Mouse (Mus musculus): Measurements from ENCODE around the gene Pcca.

Pcca gene

GRCm38 (mm10) chr14:122736806-122737205 lies 202.7 kb downstream of the Pcca start:
- no peak for DNase-seq (ENCODE audit: low read depth, low spot score)

DNA sequence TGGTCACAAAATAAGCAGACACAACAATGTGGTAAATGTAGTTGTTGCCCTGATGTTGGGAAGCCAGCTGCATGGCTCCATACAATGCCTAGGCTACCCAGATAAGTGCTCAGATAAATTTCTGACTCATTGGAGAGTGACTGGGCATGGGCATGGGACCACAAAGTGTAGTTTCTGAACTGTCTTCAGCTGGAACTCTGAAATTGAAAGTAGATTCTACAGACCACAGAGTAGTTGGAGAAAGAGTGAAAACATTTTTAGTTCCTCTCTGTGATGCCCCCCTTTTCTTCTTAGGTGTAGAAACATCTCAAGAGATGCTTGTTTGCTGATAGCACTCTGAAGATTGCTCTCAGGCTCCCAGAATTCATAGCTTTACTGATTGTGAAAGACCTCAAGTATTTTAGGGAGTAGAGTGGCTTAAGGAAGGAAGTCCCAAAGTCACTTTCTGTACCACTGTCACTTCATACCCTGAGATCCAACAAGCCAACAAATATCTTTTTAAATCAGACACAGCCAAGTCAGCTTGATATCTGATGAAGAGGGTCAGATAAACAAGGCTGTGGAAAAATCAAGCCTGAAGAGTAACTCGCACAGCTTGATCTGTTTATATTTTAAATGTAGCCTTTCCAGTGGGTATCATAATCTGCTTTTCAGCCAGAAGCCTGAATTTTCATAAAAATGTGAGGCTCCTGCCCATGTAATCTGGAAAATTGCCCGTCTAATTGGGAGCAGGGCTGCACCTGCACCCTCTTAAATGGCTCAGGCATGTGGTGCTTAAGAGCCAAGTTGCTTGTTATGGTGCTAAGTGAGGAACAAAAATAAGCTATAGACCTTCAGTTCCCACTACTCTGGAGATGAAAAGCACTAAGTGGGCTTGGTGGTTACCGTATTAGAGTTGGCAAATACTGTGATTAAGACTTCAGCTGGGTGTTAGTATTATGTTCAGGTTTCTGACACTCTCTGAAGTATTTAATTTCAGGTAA lies 214.0 kb downstream of the Pcca start:
- no peak for DNase-seq (ENCODE audit: low read depth, low spot score)

- no peak for DNase-seq (ENCODE audit: low read depth, low spot score)
Measured at GRCm38 (mm10) chr14:122751552-122751951, 217.4 kb downstream of the Pcca start.

DNA sequence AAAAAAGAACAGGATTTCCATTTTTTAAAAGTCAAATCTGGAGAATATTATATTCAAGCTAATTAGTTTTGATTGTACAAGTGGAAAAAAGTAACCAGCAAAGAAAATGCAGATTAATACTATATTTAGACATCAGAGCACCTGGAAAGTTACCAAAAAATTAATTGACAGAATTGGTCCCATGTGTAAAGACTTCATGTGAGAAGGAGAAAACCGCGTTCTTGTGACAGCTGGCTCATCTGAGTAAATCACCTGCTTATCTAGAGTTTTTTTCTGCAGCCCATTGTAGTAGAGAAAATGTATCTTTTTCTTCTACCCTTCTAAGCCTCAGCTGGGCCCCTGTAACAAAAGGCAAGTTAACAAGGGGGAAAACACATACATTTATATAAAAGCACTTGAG lies 219.2 kb downstream of the Pcca start:
- no peak for DNase-seq (ENCODE audit: low read depth, low spot score)

DNA sequence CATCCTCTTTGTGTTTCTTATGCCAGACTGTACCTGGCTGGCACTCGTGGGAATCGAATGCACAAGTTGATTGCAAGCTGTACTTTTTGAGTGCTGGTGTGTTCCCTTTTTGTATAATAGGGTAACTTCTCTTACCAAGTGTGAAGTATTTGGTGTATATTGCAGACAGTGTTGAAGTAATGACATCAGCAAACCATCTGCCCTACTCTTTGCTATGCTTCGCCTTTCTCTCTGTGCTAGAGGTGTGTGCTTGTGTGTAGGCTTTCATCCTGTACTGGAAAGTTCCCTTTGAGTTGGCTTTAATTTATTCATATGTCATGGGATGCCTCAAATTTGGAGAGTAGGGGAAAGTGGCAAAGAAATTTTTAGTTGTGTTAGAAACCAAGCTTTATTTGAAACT lies 220.2 kb downstream of the Pcca start:
- DNase-seq (ENCODE audit: low read depth, low spot score), result peak; percentile 80

DNA sequence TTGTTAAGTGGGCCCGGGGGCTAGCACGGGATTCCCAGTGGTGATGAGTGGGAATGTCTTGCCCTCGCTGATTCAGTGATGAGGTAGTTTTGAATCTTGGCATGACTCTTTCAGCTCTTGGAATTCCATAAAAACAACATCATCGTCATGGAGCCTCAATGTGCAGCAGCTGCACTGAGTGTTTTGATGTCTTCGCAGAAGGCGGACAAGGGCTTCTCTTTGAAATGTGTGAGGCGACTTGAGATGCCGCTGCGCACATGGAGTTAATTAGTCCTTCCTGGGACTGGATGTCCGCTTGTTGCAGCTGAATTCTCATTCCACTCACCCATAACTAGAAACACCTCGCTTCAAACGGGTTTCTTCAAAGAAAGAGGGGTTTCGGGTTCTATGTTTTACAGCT lies 221.4 kb downstream of the Pcca start:
- DNase-seq (ENCODE audit: low read depth, low spot score), result no peak

GRCm38 (mm10) chr14:122756671-122757070 lies 222.5 kb downstream of the Pcca start:
- DNase-seq (ENCODE audit: low read depth, low spot score), result no peak

DNA sequence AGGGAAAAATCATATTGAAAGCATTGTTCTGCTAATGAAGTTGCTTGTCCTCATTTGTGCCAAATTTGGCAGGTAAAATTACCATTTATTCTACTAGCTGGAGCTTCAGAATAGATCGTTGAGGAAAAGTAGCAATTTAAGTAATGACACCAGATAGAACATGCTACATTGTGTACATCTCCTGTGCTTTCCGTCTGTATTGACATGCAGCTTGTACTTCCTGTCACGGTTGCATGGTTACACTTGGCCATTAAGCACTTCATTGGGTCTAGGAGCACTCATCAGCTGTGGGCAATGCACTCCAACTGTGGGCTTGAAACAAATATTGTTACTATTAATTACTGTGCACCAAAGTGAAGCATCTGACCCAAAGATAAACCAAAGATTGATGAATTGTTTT lies 225.8 kb downstream of the Pcca start:
- DNase-seq (ENCODE audit: low read depth, low spot score), result no peak

GRCm38 (mm10) chr14:122760803-122761202 lies 226.7 kb downstream of the Pcca start:
- DNase-seq (ENCODE audit: low read depth, low spot score), result no peak

DNA sequence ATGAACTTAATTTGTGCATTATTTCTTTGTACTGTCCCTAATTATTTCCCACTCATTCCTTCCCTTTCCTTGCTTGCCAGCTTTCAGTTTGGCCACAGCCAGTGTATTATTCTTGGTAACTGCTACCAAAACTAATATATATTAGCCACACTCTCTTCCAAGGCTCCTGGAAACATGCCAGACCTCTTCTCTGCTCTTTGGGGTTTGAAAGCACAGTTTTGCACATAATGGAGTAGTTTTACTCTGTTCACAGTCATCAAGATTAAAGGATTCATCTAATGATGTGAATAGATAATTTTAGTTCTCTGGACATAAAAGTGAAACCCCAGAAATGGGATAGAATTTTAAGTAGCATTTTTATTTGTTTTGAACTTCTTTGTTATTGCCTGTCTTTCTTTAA lies 228.5 kb downstream of the Pcca start:
- DNase-seq (ENCODE audit: low read depth, low spot score), result no peak

DNA sequence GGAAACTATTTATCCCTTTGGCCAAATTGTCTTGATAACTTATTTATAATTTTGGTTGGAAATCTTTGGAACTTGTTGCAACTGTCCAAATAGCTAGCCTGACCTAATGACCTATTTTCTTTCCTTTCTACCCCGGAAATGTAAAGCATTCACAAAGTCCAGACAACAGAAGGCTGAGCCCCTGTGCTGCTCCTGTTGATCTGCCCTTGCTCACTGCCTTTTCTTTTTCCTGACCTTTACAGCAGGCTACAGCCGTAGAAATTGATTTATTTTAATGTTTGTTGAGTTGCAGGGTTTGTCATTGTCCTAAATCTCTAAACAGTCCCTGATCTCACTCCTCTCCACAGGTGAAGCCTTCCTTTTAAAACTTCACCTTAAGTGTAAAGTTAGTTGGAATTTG lies 231.8 kb downstream of the Pcca start:
- no peak for DNase-seq (ENCODE audit: low read depth, low spot score)

DNA sequence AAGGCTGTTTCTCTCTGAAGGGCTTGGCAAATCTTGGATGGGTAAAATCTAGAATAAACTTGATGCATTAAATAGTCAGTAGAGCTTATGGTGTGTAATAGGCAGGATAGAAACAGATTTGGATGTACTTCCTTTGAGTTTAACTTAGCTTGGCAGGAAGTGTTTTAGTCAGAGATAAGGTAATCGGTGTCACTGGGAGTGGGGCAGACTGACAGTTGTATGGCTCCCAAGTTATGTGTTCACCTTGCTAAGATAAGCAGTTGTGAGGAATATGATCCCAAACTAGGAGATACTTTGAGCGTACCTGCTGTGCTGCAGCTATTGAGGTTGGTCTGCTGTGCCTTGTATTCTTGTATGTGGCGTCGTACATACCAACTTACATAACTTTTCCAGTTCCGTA lies 232.3 kb downstream of the Pcca start:
- DNase-seq (ENCODE audit: low read depth, low spot score), result no peak

GRCm38 (mm10) chr14:122784701-122785100 lies 250.6 kb downstream of the Pcca start:
- peak; percentile 43 for DNase-seq (ENCODE audit: low read depth, low spot score)

DNA sequence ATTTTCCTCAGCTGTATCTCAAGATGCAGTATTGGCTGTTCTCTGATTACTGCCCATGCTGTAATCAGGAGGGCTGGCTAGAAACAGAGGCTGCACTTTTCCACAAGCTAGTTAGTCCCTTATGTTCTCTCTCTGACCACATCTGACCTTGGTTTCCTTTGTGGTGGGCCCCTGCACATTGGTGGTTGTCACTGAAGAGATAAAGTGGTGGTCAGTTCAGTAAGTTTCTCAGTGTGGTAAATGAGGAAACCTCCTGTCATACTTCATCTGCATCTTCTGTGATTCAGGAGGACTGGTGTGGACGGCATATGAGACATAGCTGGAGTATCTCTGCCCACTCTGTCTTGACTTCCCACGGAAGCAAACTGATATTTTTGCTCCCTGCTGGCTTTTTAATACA lies 254.1 kb downstream of the Pcca start:
- DNase-seq (ENCODE audit: low read depth, low spot score), result no peak

DNA sequence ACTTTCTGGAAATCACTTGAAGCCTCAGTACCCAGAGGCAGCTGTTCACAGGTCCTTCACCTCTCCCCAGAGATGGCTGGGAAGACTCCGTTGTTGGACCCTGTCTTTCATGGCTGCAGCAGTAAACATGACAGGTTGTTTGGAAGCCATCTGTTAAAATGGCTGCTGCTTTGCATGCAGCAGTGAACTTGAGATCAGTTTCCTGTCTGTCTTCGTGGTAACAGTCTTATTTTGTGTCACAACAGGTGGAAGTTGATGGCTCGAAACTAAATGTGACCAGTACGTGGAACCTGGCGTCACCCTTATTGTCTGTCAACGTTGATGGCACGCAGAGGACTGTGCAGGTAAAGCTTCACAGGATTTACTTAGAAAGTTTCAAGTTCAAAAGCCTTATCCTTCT lies 256.0 kb downstream of the Pcca start:
- no peak for DNase-seq (ENCODE audit: low read depth, low spot score)

DNA sequence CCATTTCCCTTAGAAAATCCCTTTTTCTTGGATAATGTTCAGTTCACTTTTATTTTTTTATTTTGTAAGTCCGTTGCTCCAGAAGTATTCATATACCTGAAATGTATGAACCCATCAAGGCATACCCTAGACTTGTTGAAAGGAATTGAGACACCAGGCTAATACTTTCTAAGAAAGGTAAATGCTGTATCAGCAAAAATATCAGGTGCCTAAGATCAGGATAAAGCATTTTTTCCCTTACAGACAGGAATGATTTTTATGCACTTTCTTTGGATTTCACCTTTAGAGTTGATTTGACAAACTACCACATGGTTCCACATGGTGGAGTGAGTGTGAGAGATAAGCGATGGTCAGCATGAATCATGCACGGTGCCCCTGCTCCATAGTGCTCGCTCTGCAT lies 259.2 kb downstream of the Pcca start:
- DNase-seq (ENCODE audit: low read depth, low spot score), result no peak

- no peak for DNase-seq (ENCODE audit: low read depth, low spot score)
Measured at GRCm38 (mm10) chr14:122800296-122800695, 266.2 kb downstream of the Pcca start.

DNA sequence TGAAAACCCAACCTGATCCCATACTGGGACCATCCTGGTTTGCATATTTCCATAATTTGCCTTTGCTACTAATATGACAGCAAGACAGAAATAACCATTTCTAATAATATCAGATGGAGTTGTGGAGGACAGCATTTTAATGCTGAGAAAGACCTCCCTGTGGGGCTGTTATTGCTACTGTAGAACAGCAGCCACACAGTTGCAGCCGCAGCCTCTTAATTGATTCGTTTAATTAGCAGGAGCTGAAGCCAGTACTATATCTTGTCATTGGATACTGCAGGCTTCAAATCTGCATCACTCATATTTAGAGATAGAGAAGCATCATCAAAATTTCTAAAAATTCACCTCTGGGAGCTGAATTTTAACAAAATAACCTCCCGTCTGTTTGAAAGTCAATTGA lies 286.9 kb downstream of the Pcca start:
- no peak for DNase-seq (ENCODE audit: low read depth, low spot score)

- DNase-seq (ENCODE audit: low read depth, low spot score), result no peak
Measured at GRCm38 (mm10) chr14:122823791-122824190, 289.7 kb downstream of the Pcca start.

DNA sequence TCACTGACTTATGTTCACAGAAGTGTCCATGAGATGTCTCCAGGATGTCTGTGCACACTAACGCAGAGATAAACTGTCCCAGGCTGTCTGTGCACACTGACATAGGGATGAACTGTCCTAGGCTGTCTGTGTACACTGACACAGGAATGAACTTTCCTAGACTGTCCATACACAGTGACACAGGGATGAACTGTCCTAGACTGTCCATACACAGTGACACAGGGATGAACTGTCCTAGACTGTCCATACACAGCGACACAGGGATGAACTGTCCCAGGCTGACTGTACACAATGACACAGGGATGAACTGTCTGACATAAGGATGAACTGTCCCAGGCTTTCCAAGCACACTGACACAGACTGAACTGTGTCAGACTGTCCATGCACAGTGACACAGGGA lies 291.3 kb downstream of the Pcca start:
- no peak for DNase-seq (ENCODE audit: low read depth, low spot score)

DNA sequence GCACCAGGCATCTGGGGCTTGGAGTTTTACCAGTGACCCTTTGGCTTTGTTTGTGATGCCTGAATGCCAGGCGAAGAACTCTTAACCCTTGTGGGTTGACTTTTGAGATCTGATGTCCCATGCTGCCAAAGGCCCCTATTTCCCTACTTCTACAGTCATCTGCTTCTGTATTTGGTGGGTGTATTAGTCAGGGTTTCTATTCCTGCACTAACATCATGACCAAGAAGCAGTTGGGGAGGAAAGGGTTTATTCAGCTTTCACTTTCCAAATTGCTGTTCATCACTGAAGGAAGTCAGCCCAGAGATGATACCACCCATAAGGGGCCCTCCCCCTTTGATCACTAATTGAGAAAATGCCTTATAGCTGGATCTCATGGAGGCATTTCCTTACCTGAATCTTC lies 296.3 kb downstream of the Pcca start:
- DNase-seq (ENCODE audit: low read depth, low spot score), result no peak

DNA sequence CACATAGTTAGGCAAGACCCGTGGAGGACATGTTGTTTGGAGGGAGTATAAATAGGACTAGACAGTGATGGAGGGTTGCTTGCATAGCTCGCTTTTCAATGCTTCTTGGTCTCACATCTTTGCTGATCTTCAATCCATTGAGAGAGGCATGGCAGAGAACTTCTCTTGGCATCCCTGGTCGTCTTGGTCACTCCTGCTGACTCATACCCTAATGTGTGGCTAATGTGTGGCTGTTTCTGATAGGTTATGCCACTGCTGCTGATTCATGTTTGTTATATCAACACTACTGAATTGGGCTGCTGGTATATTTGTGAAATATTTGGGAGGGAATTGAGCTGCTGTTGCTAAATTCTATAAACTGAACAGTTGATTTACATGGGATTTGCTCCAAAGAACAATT lies 299.5 kb downstream of the Pcca start:
- DNase-seq (ENCODE audit: low read depth, low spot score), result no peak

- DNase-seq (ENCODE audit: low read depth, low spot score), result no peak
Measured at GRCm38 (mm10) chr14:122834753-122835152, 300.6 kb downstream of the Pcca start.
